12 mouse cellular contexts compared by ENCODE assay signal in the genomic region with DNA sequence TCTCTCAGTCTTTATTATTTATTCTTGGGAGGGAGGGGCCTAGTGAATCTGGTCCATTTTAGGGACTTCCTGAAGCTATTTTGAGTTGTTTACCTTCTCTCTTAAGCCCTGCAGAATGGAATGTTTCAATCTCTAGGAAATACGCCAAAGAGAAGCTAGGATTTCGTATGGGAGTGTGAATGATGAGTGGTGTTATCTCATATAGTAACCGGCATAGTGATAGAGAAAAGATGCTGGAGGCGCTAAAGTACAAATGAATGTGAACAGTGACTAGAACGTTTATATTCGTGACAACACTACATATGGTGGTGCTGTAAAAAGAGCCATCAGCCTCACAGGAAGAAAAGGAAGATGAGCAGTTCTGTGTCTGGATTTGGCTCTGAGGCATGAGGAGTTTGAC.
"Had no signal": no experiment of that assay in that cellular context is flagged by ENCODE, and none has a peak within 500 bp of the region (broad histone marks: within the 10 kb centered on the region; RNA-seq: fewer than 3 reads in every experiment).

No protein-coding gene starts in this region.

- H3K4me1 ChIP-seq: intestine, embryonic 15.5 days; kidney, embryonic 15.5 days; limb, embryonic 13.5 days; midbrain, embryonic 12.5 days had no signal

- H3K9ac ChIP-seq: intestine, embryonic 15.5 days; kidney, embryonic 15.5 days; limb, embryonic 13.5 days; liver, embryonic 14.5 days; midbrain, embryonic 12.5 days; neural tube, embryonic 13.5 days had no signal

- ATAC-seq: intestine, embryonic 15.5 days; midbrain, embryonic 16.5 days had no signal

- H3K27ac ChIP-seq: intestine, embryonic 15.5 days; kidney, embryonic 15.5 days; limb, embryonic 13.5 days; liver, embryonic 14.5 days; midbrain, embryonic 12.5 days; neural tube, embryonic 13.5 days had no signal

- H3K4me3 ChIP-seq: intestine, embryonic 15.5 days; kidney, embryonic 15.5 days; limb, embryonic 13.5 days; midbrain, embryonic 12.5 days; neural tube, embryonic 13.5 days had no signal

- DNase-seq: kidney, adult 2 months; kidney, postnatal 14 days; lung, postnatal 10 days; retina, postnatal 1 day; thymus, postnatal 4 days had no signal

- H3K36me3 ChIP-seq: intestine, embryonic 15.5 days; kidney, embryonic 15.5 days; limb, embryonic 13.5 days; midbrain, embryonic 12.5 days; neural tube, embryonic 13.5 days had no signal

- H3K9me3 ChIP-seq: intestine, embryonic 15.5 days; kidney, embryonic 15.5 days; limb, embryonic 13.5 days; midbrain, embryonic 12.5 days; neural tube, embryonic 13.5 days had no signal

- H3K27me3 ChIP-seq: intestine, embryonic 15.5 days; kidney, embryonic 15.5 days; limb, embryonic 13.5 days; midbrain, embryonic 12.5 days; neural tube, embryonic 13.5 days had no signal

- H3K4me2 ChIP-seq: intestine, embryonic 15.5 days; kidney, embryonic 15.5 days; limb, embryonic 13.5 days; midbrain, embryonic 12.5 days; neural tube, embryonic 13.5 days had no signal
